ENCODE assay signal across 8 mouse cellular contexts in genomic region chr11:90390817-90391173, GRCm38 (mm10). TPM values are rescaled to one million over a fixed set of nuclear protein-coding genes. Genes with fewer than 3 reads are reported as not detected.
DNase-seq lines count a peak whose midpoint lies in the region; ATAC-seq and TF ChIP-seq lines count a peak whose summit lies in the region.

Gene Hlf, minus strand, starts transcription at chr11:90390895.

- H3K9ac ChIP-seq in heart, embryonic 13.5 days, result peak within 1 kb of the TSS; percentile 80
- peak within 1 kb of the TSS; percentile 54 for H3K9ac ChIP-seq in kidney, postnatal 0 days (ENCODE audit: low read depth, low read length)
- peak within 1 kb of the TSS; percentile 70 for H3K9ac ChIP-seq in liver, adult 2 months (ENCODE audit: low read depth, low read length)

- H3K27me3 ChIP-seq in heart, embryonic 13.5 days (replicated peaks), result peaks cover 39% of the 10 kb centered on the region
- H3K27me3 ChIP-seq in kidney, postnatal 0 days (ENCODE audit: insufficient read depth, low read length), result peaks cover 4% of the 10 kb centered on the region; the same call in 1 of the 2 replicates
- no peaks in the 10 kb centered on the region for H3K27me3 ChIP-seq in liver, adult 2 months (ENCODE audit: control insufficient read depth, insufficient read depth, low read length)

- under 1% methylated on average over 35 of the region's 40 CpGs for WGBS in heart, embryonic 13.5 days
- WGBS in kidney, postnatal 0 days, result 0% methylated on average over 33 of the region's 40 CpGs
- WGBS in liver, adult 2 months, result under 1% methylated on average over 40 of the region's 40 CpGs

- 0 out of 2 replicates have a peak, but pooled peaks have one; percentile 3 for TF ChIP-seq CTCF in kidney, postnatal 0 days (IDR thresholded peaks at IDR 0.05; ENCODE audit: low read depth)
- no peak for TF ChIP-seq CTCF in liver, adult 2 months (IDR thresholded peaks at IDR 0.05; ENCODE audit: low read depth, low read length)

- TF ChIP-seq POLR2A in liver, adult 2 months (IDR thresholded peaks at IDR 0.05; ENCODE audit: extremely low read depth, insufficient read depth, low read length), result no peak

- H3K9me3 ChIP-seq in heart, embryonic 13.5 days, result no peaks in the 10 kb centered on the region
- no peaks in the 10 kb centered on the region for H3K9me3 ChIP-seq in kidney, postnatal 0 days (replicated peaks; ENCODE audit: low read length)

- DNase-seq in CD4-positive, CD25-positive, alpha-beta regulatory T cell, adult 2 months (ENCODE audit: low read depth, low spot score), result peak; percentile 88
- peak; percentile 86 for DNase-seq in kidney, postnatal 0 days (ENCODE audit: low spot score)
- peak; percentile 62 for DNase-seq in liver, adult 2 months (ENCODE audit: extremely low read depth, low read depth, low spot score)
- DNase-seq in spleen, postnatal 36 days (ENCODE audit: low spot score in 2 of 2), result peak; percentile 48 to 58

- no peaks in the 10 kb centered on the region for H3K36me3 ChIP-seq in heart, embryonic 13.5 days
- no peaks in the 10 kb centered on the region for H3K36me3 ChIP-seq in kidney, postnatal 0 days (ENCODE audit: insufficient read depth, low read length)
- no peaks in the 10 kb centered on the region for H3K36me3 ChIP-seq in liver, adult 2 months (ENCODE audit: control insufficient read depth, insufficient read depth, low read length)

- H3K79me2 ChIP-seq in liver, adult 2 months (ENCODE audit: control insufficient read depth, insufficient read depth, low read length), result peaks cover 13% of the 10 kb centered on the region; the same call in 1 of the 2 replicates

- H3K4me1 ChIP-seq in brown adipose tissue, adult 24 weeks (ENCODE audit: control insufficient read depth, insufficient read depth, insufficient read length, low read length), result no peaks in the 10 kb centered on the region
- H3K4me1 ChIP-seq in heart, embryonic 13.5 days, result peaks cover 32% of the 10 kb centered on the region
- H3K4me1 ChIP-seq in kidney, postnatal 0 days (replicated peaks; ENCODE audit: insufficient read depth, low read length), result peaks cover 19% of the 10 kb centered on the region; the same call in 1 of the 2 replicates
- peaks cover 6% of the 10 kb centered on the region; the same call in 1 of the 2 replicates for H3K4me1 ChIP-seq in liver, adult 2 months (ENCODE audit: control insufficient read depth, insufficient read depth, low read length)

- peak within 1 kb of the TSS; percentile 65 for H3K4me3 ChIP-seq in brown adipose tissue, adult 24 weeks (ENCODE audit: insufficient read depth, low read depth, low read length)
- H3K4me3 ChIP-seq in heart, embryonic 13.5 days, result peak within 1 kb of the TSS; percentile 62
- H3K4me3 ChIP-seq in kidney, postnatal 0 days (replicated peaks; ENCODE audit: low read depth, low read length), result peak within 1 kb of the TSS; percentile 45
- peak within 1 kb of the TSS; percentile 59 for H3K4me3 ChIP-seq in liver, adult 2 months (ENCODE audit: insufficient read depth, low read depth, low read length)

- peak; percentile 78 for ATAC-seq in erythroid progenitor cell, adult 5-6 weeks (replicated peaks; ENCODE audit: low FRiP score, poor library complexity, severe bottlenecking)
- peak; percentile 92 for ATAC-seq in heart, embryonic 13.5 days (ENCODE audit: extremely low read depth, insufficient number of reproducible peaks, low FRiP score, low TSS enrichment)
- peak; percentile 94 for ATAC-seq in kidney, postnatal 0 days (replicated peaks; ENCODE audit: low FRiP score, low read depth)
- peak; percentile 29; the same call in 1 of the 2 replicates for ATAC-seq in monocyte, adult 5-6 weeks (replicated peaks; ENCODE audit: insufficient number of reproducible peaks, low FRiP score, low TSS enrichment, poor library complexity, severe bottlenecking)

- H3K27ac ChIP-seq in brown adipose tissue, adult 24 weeks (replicated peaks; ENCODE audit: low read depth, low read length), result no peak within 1 kb of the TSS
- no peak within 1 kb of the TSS for H3K27ac ChIP-seq in heart, embryonic 13.5 days (replicated peaks)
- H3K27ac ChIP-seq in kidney, postnatal 0 days, result no peak within 1 kb of the TSS
- H3K27ac ChIP-seq in liver, adult 2 months (replicated peaks; ENCODE audit: insufficient read depth, low read depth, low read length), result no peak within 1 kb of the TSS

- H3K4me2 ChIP-seq in heart, embryonic 13.5 days, result peak within 1 kb of the TSS; percentile 98
- H3K4me2 ChIP-seq in kidney, postnatal 0 days (ENCODE audit: low read length), result peak within 1 kb of the TSS; percentile 93

RNA-seq across cellular contexts. Expression of gene Hlf, which starts in this region (rescaled TPM):
- polyA plus RNA-seq in brown adipose tissue, adult 24 weeks (2012; ENCODE audit: insufficient read depth, insufficient read length, missing spikeins), result 12.9 and 32.9 TPM in 2 replicates
- total RNA-seq in erythroid progenitor cell, adult 5-6 weeks (2015; ENCODE audit: low replicate concordance), result 1.4 and 3.4 TPM in 2 replicates
- total RNA-seq in erythroid progenitor cell, adult 5-6 weeks (2017; ENCODE audit: low replicate concordance), result 0.51 TPM in 1 of 2 replicates, not detected in the other
- 3.0 and 3.3 TPM in 2 replicates for polyA plus RNA-seq in heart, embryonic 13.5 days (2015; fragmentation: Nextera tagmentation; extraction: Ambion mirVana)
- 2.4 and 2.6 TPM in 2 replicates for polyA plus RNA-seq in kidney, postnatal 0 days (2015; fragmentation: Nextera tagmentation; extraction: Ambion mirVana)
- 12.1 and 13.7 TPM in 2 replicates for total RNA-seq in liver, adult 2 months (2014; rRNA removed)
- 18.3 and 25.2 TPM in 2 replicates for polyA plus RNA-seq in liver, adult 2 months (2012; rRNA removed)
- 1.7 TPM in 1 of 3 replicates, not detected in the others for total RNA-seq in monocyte, adult 5-6 weeks (2017)

Comparison
In these comparisons a context has a peak if more than half of its experiments do, and no peak if none do; other contexts are left out.
1. ATAC-seq: peak in every context shown above with its lines; median percentile 94 in kidney, postnatal 0 days; 92 in heart, embryonic 13.5 days; 78 in erythroid progenitor cell, adult 5-6 weeks; 29 in monocyte, adult 5-6 weeks.